9 mouse cellular contexts compared by ENCODE assay signal in the genomic region with DNA sequence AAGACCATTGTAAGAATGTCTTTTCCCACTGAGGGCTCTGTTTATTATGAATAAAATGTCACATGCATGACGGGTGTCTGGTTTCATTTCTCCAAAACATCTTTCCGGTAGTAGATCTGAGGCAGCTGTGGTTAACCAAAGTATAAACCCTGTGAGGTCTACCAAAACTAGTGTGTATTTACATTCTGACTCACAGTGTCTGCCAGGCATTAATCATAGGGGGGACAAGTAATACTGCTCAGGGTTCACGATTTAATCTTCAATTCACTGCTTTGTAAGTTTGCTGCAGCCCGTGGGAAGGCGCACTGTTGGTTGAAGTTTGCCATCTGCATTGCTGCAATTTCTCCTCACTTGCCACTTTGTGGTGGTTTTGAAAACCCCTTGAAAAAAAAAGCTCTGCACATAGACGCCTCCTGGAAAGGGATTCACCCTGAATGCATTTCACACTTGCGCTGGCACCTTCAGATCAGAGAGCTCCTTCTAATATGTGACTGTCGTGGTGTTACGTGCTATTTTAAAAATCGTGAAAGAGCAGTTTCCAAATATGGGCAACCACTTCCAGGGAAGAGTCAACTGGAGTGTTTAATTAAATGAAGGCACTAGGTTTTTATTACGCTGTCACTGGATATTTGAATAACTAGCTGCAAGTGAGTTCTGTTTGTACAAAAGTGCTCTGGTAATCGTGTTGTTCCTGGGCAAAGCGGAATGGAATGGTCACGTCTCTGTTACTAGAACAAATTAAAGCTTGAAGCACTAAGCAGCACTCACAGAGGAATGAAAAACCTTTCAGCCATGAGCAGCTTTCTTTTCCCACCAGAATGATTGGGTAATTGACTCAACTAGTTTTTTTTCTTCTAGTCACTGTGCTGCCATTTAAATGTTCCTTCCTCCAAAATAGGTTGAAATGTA. TPM values are rescaled to one million over a fixed set of nuclear protein-coding genes. Genes with fewer than 3 reads are reported as not detected.
DNase-seq lines count a peak whose midpoint lies in the region; ATAC-seq lines count a peak whose summit lies in the region.
"Had no signal": no experiment of that assay in that cellular context is flagged by ENCODE, and none has a peak within 500 bp of the region (broad histone marks: within the 10 kb centered on the region; RNA-seq: fewer than 3 reads in every experiment).

No protein-coding gene starts in this region.

- no peak for ATAC-seq in heart, embryonic 14.5 days (ENCODE audit: insufficient number of reproducible peaks, insufficient read depth, low FRiP score, low read depth)
- peak; percentile 95 for ATAC-seq in activated CD4-positive, CD25-positive, alpha-beta regulatory T cell, adult 4 months
- peak; percentile 91 for ATAC-seq in megakaryocyte, adult 5-6 weeks (ENCODE audit: poor library complexity, severe bottlenecking)

- no peak overlapping the region; a peak in 1 of 4 replicates for H3K27ac ChIP-seq in heart, embryonic 14.5 days (replicated peaks in 1 of 2; ENCODE audit: control insufficient read depth in 1 of 2, insufficient read depth in 1 of 2, low read depth in 2 of 2, low read length in 2 of 2)
- H3K27ac ChIP-seq: macrophage had no signal

- no peaks in the 10 kb centered on the region for H3K27me3 ChIP-seq in heart, embryonic 14.5 days (ENCODE audit: control insufficient read depth, insufficient read depth, low read length)

- no peaks in the 10 kb centered on the region for H3K36me3 ChIP-seq in heart, embryonic 14.5 days (ENCODE audit: control insufficient read depth, insufficient read depth, low read length)

- H3K4me3 ChIP-seq in heart, embryonic 14.5 days (ENCODE audit: control insufficient read depth in 1 of 2, insufficient read depth in 1 of 2, low read depth in 1 of 2, low read length in 2 of 2): no peak overlapping the region

- H3K4me2 ChIP-seq in heart, embryonic 14.5 days (ENCODE audit: low read length): peak overlapping the region; percentile 31; the same call in 1 of the 2 replicates

- 0 out of 2 replicates have a peak, but pooled peaks cover 9% of the 10 kb centered on the region for H3K9me3 ChIP-seq in heart, embryonic 14.5 days (ENCODE audit: control insufficient read depth, low read length)

- 56% methylated on average over 14 of the region's 14 CpGs for WGBS in heart, embryonic 14.5 days

- H3K4me1 ChIP-seq in heart, embryonic 14.5 days (ENCODE audit: control insufficient read depth in 2 of 2, insufficient read depth in 2 of 2, low read length in 2 of 2): peaks cover 0 to 3% of the 10 kb centered on the region in 2 experiments; a peak in 2 of 4 replicates

- DNase-seq in heart, adult 8-10 months (ENCODE audit: low spot score): no peak
- peak; percentile 98 for DNase-seq in 3T3-L1 (ENCODE audit: low read depth, low spot score)
- no peak for DNase-seq in ovary, postnatal 14 days (ENCODE audit: low spot score)
- DNase-seq in testis, postnatal 10 days (ENCODE audit: low spot score): no peak
- DNase-seq in heart, adult 11 months: no peak

- no peak overlapping the region for H3K9ac ChIP-seq in heart, embryonic 14.5 days (ENCODE audit: low read length)

RNA-seq across cellular contexts. Expression of a gene that starts 44.5 kb away (rescaled TPM):
- polyA plus RNA-seq in heart, embryonic 14.5 days (2014; fragmentation: Nextera tagmentation; extraction: Ambion mirVana): 29.1 and 29.6 TPM in 2 replicates
- total RNA-seq in heart, adult 8-10 months (2022): 10 to 100 TPM; 19.3 to 25.2 (median 22.0) TPM
- polyA plus RNA-seq in activated CD4-positive, CD25-positive, alpha-beta regulatory T cell, adult 4 months (2017; shearing (Covaris generic)): 1 to 10 TPM; 2.3 to 4.2 TPM
- total RNA-seq in megakaryocyte, adult 5-6 weeks (2015): 7.6 and 7.9 TPM in 2 replicates
- 5.6 and 8.6 TPM in 2 replicates for total RNA-seq in megakaryocyte, adult 5-6 weeks (2017)
